Mouse (Mus musculus): ENCODE data around the gene Alk. TPM values are rescaled to one million over a fixed set of nuclear protein-coding genes. Genes with fewer than 3 reads are reported as not detected.

The Alk gene
- polyA plus RNA-seq, 1 experiment from 2014 or later, result 2.7 TPM

DNA sequence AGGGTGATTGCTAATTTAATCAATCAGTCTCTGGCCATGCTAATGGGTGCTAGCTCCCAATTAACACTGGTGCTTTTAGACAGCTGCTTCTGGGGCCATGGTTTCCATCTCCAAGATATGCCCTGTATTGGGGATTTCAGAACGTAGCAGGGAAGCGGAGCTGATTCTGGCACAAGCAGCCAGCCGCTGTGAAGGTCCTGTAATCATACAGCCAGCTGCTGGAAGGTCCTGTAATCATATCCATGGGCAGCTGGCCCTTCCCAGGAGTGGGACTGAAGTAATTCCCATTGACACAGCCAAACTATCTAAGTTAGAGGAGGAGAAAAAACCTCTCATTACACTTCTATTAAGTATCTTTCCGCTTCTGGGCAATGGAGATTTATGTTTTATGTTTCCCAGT, 242.5 kb downstream of the Alk start:
- H3K4me2 ChIP-seq (replicated peaks), result no peak overlapping the region
- H3K4me1 ChIP-seq, result no peaks in the 10 kb centered on the region
- H3K9me3 ChIP-seq, result no peaks in the 10 kb centered on the region
- no peak overlapping the region for H3K9ac ChIP-seq (replicated peaks)
- no peak for ATAC-seq (replicated peaks)
- H3K27me3 ChIP-seq, result no peaks in the 10 kb centered on the region
- 77% methylated on average over 4 of the region's 4 CpGs for WGBS
- H3K4me3 ChIP-seq, result no peak overlapping the region
- H3K27ac ChIP-seq (replicated peaks), result no peak overlapping the region
- no peaks in the 10 kb centered on the region for H3K36me3 ChIP-seq

DNA sequence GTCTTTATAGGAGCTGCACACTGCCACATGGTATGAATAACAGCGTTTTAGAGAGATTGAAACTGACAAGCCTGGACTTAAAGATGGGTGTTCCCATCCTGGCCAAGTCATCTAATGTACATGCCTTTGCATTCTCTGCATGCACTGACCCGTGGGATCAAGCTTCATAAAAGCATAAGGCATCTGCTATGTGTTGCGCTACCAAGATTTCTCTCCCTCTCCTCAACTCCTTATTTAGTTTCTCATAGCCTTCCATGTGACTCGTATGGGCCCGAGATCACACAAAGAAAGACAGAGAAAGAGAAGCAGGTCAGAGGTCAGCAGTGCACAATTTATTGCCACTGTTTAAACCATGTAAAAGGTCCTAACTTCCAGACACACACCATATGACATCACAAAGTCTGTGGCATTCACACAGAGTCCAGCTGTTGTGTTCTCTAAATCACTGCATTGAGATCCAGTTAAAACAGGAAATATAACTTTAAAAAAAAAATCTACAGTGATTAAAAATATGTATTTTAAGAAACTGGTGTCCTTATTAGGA, 247.6 kb downstream of the Alk start:
- 74% methylated on average over 5 of the region's 5 CpGs for WGBS
- Histone ChIP-seq H3K4me3 (no peak overlapping the region), H3K27ac (replicated peaks) (no peak overlapping the region), H3K9ac (replicated peaks) (no peak overlapping the region), H3K4me2 (replicated peaks) (no peak overlapping the region), H3K36me3 (no peaks in the 10 kb centered on the region), H3K27me3 (no peaks in the 10 kb centered on the region), H3K4me1 (no peaks in the 10 kb centered on the region), H3K9me3 (no peaks in the 10 kb centered on the region)
- no peak for ATAC-seq (replicated peaks)

DNA sequence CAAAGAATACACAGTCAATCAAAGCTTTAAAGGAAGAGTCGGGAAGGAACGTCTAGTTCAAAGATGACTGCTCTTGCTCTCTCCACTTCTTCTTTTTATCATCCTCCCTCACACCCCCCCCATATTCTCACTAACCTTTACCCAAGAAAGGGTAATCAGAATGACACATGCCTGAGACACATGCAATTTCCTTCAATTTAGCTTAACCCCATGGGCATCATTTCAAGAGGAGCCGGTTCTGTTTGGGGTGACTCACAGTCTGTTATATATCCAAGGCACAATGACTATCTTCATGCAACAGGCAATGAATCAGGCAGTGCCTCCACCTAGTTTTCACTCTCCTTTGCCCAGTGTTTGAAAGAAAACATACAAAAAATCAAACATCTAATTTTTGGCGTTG, 265.0 kb downstream of the Alk start:
- Histone ChIP-seq H3K9me3 (no peaks in the 10 kb centered on the region), H3K9ac (replicated peaks) (no peak overlapping the region)
- WGBS, result 94% methylated on average over 4 of the region's 4 CpGs

DNA sequence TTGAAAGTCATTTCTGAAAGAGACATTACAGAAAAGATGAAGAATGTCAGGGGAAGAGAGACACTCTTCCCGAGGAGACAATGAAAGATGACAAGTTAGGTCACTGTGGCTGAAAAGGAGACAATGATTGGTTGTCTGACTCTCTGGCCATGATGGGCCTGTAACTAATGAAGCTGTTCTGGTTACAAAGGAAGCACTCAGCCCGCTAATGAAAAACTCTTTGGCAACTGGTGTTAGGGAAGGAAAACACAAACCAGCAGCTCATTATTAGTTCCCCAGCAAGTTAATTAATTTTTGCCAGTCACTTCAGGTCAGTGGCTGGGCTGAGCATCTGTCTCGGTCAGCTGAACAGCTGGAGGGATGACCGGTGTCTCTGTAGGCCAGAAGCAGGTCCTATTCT, 271.5 kb downstream of the Alk start:
- ATAC-seq (replicated peaks), result no peak
- no peak overlapping the region for H3K4me3 ChIP-seq
- 24% methylated on average over 4 of the region's 4 CpGs for WGBS
- H3K9me3 ChIP-seq, result no peaks in the 10 kb centered on the region
- H3K9ac ChIP-seq (replicated peaks), result no peak overlapping the region
- no peaks in the 10 kb centered on the region for H3K36me3 ChIP-seq
- H3K27me3 ChIP-seq, result no peaks in the 10 kb centered on the region
- H3K27ac ChIP-seq (replicated peaks), result no peak overlapping the region
- H3K4me1 ChIP-seq, result no peaks in the 10 kb centered on the region
- no peak overlapping the region for H3K4me2 ChIP-seq (replicated peaks)

More for the DNA sequence above, 265.0 kb downstream of the Alk start:
- H3K4me1 ChIP-seq, result no peaks in the 10 kb centered on the region
- H3K4me2 ChIP-seq (replicated peaks), result no peak overlapping the region
- no peaks in the 10 kb centered on the region for H3K27me3 ChIP-seq
- no peaks in the 10 kb centered on the region for H3K36me3 ChIP-seq
- no peak overlapping the region for H3K27ac ChIP-seq (replicated peaks)
- no peak for ATAC-seq (replicated peaks)
- no peak overlapping the region for H3K4me3 ChIP-seq

DNA sequence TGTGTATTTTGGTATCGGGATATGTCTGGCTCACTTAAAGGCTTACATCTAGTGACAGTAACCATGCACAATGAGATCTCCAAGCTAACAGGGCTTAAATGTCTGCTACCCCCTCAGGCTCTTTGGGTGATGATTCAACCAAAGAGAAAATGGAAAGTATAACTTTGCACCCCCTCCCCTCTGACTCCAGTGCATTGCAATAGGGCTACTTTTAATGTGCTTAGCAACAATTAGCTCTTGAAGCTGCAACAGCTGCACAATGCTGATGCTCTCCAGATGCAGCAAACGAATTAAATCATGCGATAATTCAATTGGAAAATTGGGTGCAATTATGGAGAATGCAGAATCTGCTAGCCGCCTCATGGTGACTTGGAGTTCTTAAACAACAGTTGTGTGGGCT, 278.5 kb downstream of the Alk start:
- Histone ChIP-seq H3K4me2 (replicated peaks) (no peak overlapping the region), H3K4me1 (no peaks in the 10 kb centered on the region), H3K36me3 (no peaks in the 10 kb centered on the region), H3K9ac (replicated peaks) (no peak overlapping the region), H3K27ac (replicated peaks) (no peak overlapping the region), H3K4me3 (no peak overlapping the region), H3K27me3 (no peaks in the 10 kb centered on the region), H3K9me3 (no peaks in the 10 kb centered on the region)
- no peak for ATAC-seq (replicated peaks)
- WGBS, result 67% methylated on average over 4 of the region's 4 CpGs

DNA sequence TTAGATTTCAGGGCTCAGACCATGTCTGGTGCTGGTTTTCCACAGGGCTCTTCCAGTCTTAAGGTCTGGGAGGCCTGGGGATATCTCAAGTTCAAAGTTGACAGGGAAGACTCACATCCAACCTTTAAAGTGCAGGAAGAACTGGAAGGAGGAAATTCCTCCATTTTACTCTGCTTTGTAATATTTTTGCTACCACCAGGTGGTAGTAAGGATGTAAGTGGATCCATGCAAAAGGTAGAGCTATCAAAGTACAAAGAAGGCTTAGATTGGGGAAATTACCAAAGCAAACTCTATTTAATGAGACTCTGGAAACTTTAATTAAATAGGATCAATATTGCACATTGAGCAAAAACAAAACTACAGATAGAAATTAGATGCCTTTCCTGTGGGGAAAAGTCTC, 284.9 kb downstream of the Alk start:
- no peaks in the 10 kb centered on the region for H3K36me3 ChIP-seq
- H3K9ac ChIP-seq (replicated peaks), result no peak overlapping the region
- H3K4me1 ChIP-seq, result no peaks in the 10 kb centered on the region
- no peak overlapping the region for H3K4me2 ChIP-seq (replicated peaks)
- H3K27ac ChIP-seq (replicated peaks), result no peak overlapping the region
- no peak for ATAC-seq (replicated peaks)
- H3K9me3 ChIP-seq, result no peaks in the 10 kb centered on the region
- no peaks in the 10 kb centered on the region for H3K27me3 ChIP-seq
- H3K4me3 ChIP-seq, result no peak overlapping the region

DNA sequence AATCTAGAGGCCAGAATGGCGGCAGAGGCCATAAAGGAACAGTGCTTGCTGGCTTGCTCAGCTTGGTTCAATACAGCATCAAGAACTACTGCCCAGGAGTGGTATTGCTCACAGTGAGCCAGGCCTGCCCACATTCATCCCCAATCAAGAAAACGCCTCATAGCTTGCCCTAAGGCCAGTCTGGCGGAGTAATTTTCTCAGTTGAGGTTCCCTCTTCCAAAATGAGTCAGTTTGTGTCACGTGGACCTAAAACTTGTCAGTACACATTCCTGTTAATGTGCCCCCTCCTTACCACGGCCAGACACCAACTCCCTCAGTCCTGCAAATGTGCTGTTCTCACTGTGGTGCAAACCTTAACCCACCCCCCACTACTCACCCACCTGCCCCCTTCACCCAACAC, 304.8 kb downstream of the Alk start:
- Histone ChIP-seq H3K4me2 (replicated peaks) (no peak overlapping the region), H3K9me3 (no peaks in the 10 kb centered on the region), H3K4me3 (no peak overlapping the region), H3K9ac (replicated peaks) (no peak overlapping the region), H3K27ac (replicated peaks) (no peak overlapping the region), H3K36me3 (no peaks in the 10 kb centered on the region), H3K27me3 (no peaks in the 10 kb centered on the region), H3K4me1 (no peaks in the 10 kb centered on the region)
- ATAC-seq (replicated peaks), result no peak
- 87% methylated on average over 5 of the region's 5 CpGs for WGBS

DNA sequence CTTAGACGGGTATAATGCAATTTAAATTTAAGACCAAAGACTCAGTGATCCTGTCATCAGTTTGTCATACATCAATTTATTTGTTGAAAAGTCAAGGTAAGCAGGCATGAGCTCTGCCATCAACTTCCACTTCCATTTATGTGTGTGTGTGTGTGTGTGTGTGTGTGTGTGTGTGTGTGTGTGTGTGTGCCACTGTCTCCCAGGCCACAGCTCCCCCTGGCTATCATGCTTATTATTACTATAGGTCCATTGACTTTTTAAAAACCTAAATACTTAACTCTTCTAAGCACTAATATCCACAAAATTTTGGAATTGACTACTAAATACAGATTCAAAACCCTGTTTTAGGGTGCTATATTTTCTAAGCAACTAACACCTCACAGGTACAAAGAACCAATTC, 308.1 kb downstream of the Alk start:
- WGBS, result 84% methylated on average over 1 of the region's 1 CpGs
- H3K27ac ChIP-seq (replicated peaks), result no peak overlapping the region
- ATAC-seq (replicated peaks), result no peak
- H3K4me1 ChIP-seq, result peaks cover 10% of the 10 kb centered on the region
- H3K9me3 ChIP-seq, result no peaks in the 10 kb centered on the region
- no peaks in the 10 kb centered on the region for H3K27me3 ChIP-seq
- no peak overlapping the region for H3K9ac ChIP-seq (replicated peaks)
- H3K4me3 ChIP-seq, result no peak overlapping the region
- no peaks in the 10 kb centered on the region for H3K36me3 ChIP-seq
- no peak overlapping the region for H3K4me2 ChIP-seq (replicated peaks)

DNA sequence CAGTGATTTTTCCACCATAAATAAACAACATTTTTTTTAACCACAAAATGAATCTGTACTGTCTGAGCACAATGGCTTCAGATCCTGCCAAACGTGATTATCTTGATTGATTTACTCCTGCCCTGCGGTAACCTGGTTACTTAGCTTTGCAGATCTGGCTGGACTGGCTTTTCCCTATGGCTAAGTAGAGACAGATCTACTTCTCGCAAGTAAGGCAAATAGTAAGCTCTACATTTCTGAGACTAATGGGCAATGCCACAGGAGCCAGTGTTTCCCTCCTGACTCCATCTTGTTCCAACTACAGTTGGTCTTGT, 311.2 kb downstream of the Alk start:
- Histone ChIP-seq H3K36me3 (no peaks in the 10 kb centered on the region), H3K4me3 (no peak overlapping the region), H3K4me1 (peaks cover 10% of the 10 kb centered on the region), H3K9ac (replicated peaks) (no peak overlapping the region), H3K9me3 (no peaks in the 10 kb centered on the region), H3K27me3 (no peaks in the 10 kb centered on the region), H3K4me2 (replicated peaks) (no peak overlapping the region), H3K27ac (replicated peaks) (no peak overlapping the region)
- ATAC-seq (replicated peaks), result no peak
- 41% methylated on average over 3 of the region's 3 CpGs for WGBS

DNA sequence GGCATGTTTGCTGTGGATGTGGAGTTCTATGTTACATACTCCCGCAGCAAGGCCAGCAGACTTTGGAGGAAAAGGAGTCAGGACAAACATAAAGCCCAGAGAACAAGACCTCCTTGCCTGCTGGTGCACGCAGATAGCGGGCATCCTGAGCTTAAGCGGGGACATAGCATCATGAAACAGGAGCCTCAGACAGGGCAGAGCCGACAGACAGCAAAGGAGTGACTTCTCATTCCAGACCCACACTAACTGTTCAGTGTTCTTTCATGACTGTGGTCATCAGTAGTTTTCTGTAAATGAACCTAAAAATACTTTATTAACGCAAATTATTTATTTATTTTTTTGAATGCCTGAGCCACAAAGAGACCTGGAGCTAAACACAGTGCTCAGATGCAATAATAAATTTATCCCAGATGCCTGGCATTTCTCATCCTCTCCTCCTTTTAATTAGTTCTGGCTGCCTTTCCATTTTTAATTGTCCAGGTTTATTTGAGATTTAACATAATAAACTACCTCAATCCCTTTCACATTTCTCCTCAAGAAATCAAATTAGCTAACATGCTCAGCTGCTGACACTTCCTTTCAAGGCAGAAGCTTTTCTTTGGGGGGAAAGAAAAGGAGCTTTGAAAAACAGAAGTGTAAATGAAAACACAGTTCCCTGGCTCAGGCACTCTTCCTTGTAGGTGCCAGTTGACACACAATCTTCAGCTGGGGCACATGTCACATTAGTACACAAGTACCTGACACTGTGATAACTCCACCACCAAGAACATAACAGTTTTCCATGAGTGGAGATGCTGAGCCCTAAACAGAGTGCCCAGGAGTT, 311.8 kb downstream of the Alk start:
- 0 out of 2 replicates have a peak overlapping the region, but pooled peaks have one; percentile 8 for H3K27ac ChIP-seq (replicated peaks)
- ATAC-seq (replicated peaks), result peak; percentile 58
- no peak overlapping the region for H3K4me3 ChIP-seq
- H3K4me1 ChIP-seq, result peaks cover 10% of the 10 kb centered on the region
- WGBS, result 52% methylated on average over 6 of the region's 6 CpGs
- no peak overlapping the region for H3K9ac ChIP-seq (replicated peaks)
- H3K9me3 ChIP-seq, result no peaks in the 10 kb centered on the region
- H3K36me3 ChIP-seq, result no peaks in the 10 kb centered on the region
- no peak overlapping the region for H3K4me2 ChIP-seq (replicated peaks)
- no peaks in the 10 kb centered on the region for H3K27me3 ChIP-seq

DNA sequence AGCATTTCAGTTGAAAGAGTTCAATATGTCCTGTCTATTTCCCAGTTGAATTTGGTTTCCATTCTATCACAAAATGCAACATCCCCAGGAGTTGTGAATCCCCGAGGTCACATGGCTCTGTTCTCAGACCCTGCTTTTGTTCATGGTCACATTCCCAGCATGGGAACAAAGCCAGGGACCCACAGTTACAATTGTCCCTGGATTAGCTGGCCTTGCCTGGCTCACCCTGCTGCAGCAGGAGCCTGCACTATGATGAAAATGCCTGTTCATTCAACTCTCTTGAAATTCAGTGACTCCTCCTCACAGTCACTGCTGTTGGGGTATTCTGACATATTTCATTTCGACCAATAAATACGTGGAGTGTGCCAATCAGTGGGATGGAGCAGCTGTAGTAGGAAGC, 318.5 kb downstream of the Alk start:
- no peaks in the 10 kb centered on the region for H3K36me3 ChIP-seq
- H3K27me3 ChIP-seq, result no peaks in the 10 kb centered on the region
- no peak for ATAC-seq (replicated peaks)
- no peaks in the 10 kb centered on the region for H3K4me1 ChIP-seq
- no peak overlapping the region for H3K4me3 ChIP-seq
- WGBS, result 4% methylated on average over 3 of the region's 3 CpGs
- no peak overlapping the region for H3K4me2 ChIP-seq (replicated peaks)
- no peaks in the 10 kb centered on the region for H3K9me3 ChIP-seq
- H3K27ac ChIP-seq (replicated peaks), result no peak overlapping the region
- H3K9ac ChIP-seq (replicated peaks), result no peak overlapping the region

DNA sequence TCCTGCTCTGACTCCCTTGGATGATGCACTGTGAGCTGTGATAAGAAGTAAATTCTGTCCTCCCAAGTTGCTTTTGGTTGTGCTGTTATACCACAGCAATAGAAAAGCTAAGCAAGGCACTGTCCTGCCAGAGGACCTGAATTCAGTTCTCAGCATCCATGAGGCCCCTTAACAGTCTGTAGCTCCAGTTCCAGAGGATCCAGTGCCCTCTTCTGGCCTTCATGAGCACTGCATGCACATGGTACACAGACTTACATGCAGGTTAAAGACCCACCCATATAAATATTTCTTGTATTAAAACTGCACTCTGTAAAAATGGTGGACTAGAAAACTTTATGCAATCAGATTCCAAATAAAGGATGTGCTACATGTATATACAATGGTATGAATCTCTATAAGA, 326.1 kb downstream of the Alk start:
- H3K27ac ChIP-seq (replicated peaks), result no peak overlapping the region
- H3K4me1 ChIP-seq, result no peaks in the 10 kb centered on the region
- no peaks in the 10 kb centered on the region for H3K36me3 ChIP-seq
- H3K9ac ChIP-seq (replicated peaks), result no peak overlapping the region
- H3K4me3 ChIP-seq, result no peak overlapping the region
- H3K4me2 ChIP-seq (replicated peaks), result no peak overlapping the region
- no peaks in the 10 kb centered on the region for H3K27me3 ChIP-seq
- ATAC-seq (replicated peaks), result no peak
- no peaks in the 10 kb centered on the region for H3K9me3 ChIP-seq

DNA sequence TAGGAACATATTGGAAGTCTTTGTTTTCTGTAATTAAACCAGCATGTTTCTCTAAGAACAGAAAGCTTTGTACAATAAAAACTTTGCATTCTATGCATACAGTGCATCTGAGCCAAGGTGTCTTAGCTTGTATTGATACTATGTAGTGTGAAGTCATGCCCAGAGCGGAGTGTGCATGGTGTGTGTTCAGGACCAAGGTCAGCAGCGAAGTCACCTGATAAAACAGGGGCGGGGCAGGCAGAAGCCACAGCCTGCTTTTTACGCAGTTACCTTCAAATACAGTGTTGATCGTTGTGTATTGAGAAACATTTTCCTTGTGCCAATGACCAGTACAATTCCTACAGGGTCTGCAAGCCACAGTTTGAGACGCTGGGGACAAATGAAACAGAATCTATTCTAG, 327.6 kb downstream of the Alk start:
- Histone ChIP-seq H3K36me3 (no peaks in the 10 kb centered on the region), H3K9ac (replicated peaks) (no peak overlapping the region), H3K4me1 (no peaks in the 10 kb centered on the region), H3K27me3 (no peaks in the 10 kb centered on the region), H3K4me2 (replicated peaks) (no peak overlapping the region), H3K4me3 (no peak overlapping the region), H3K27ac (replicated peaks) (no peak overlapping the region), H3K9me3 (no peaks in the 10 kb centered on the region)
- WGBS, result 78% methylated on average over 6 of the region's 6 CpGs
- ATAC-seq (replicated peaks), result no peak

Measured in forebrain, embryonic 15.5 days (tissue).